Mouse (Mus musculus): ENCODE results near the gene Sema4b. TPM values are rescaled to one million over a fixed set of nuclear protein-coding genes. Genes with fewer than 3 reads are reported as not detected.

Sema4b gene
- polyA plus RNA-seq, 1 experiment from 2014 or later, result 10.7 TPM

GRCm38 (mm10) chr7:80186021-80186420 is 620 bp upstream of the Sema4b start:
- Histone ChIP-seq H3K4me1 (replicated peaks) (peaks cover 58% of the 10 kb centered on the region), H3K4me3 (peak overlapping the region; percentile 55), H3K9ac (peak overlapping the region; percentile 71), H3K27me3 (replicated peaks) (no peaks in the 10 kb centered on the region; the same call in 1 of the 2 replicates), H3K9me3 (replicated peaks) (no peaks in the 10 kb centered on the region), H3K27ac (ENCODE audit: poor library complexity, severe bottlenecking) (peak overlapping the region; percentile 98), H3K4me2 (peak overlapping the region; percentile 72), H3K36me3 (no peaks in the 10 kb centered on the region)
- 5% methylated on average over 8 of the region's 8 CpGs for WGBS
- ATAC-seq (ENCODE audit: insufficient number of reproducible peaks, low FRiP score), result peak; percentile 76

- ATAC-seq (ENCODE audit: insufficient number of reproducible peaks, low FRiP score), result no peak
- Histone ChIP-seq H3K9ac (peak overlapping the region; percentile 71), H3K27me3 (replicated peaks) (no peaks in the 10 kb centered on the region; the same call in 1 of the 2 replicates), H3K4me1 (replicated peaks) (peaks cover 65% of the 10 kb centered on the region), H3K4me3 (peak overlapping the region; percentile 55), H3K27ac (ENCODE audit: poor library complexity, severe bottlenecking) (peak overlapping the region; percentile 98; the same call in 1 of the 2 replicates), H3K36me3 (no peaks in the 10 kb centered on the region), H3K9me3 (replicated peaks) (no peaks in the 10 kb centered on the region), H3K4me2 (peak overlapping the region; percentile 72)
- 73% methylated on average over 12 of the region's 12 CpGs for WGBS
Measured at GRCm38 (mm10) chr7:80187501-80187900, 860 bp downstream of the Sema4b start.

- Histone ChIP-seq H3K4me1 (replicated peaks) (peaks cover 70% of the 10 kb centered on the region), H3K27me3 (replicated peaks) (no peaks in the 10 kb centered on the region; the same call in 1 of the 2 replicates), H3K4me3 (no peak overlapping the region), H3K9ac (no peak overlapping the region), H3K4me2 (no peak overlapping the region), H3K27ac (ENCODE audit: poor library complexity, severe bottlenecking) (no peak overlapping the region), H3K36me3 (no peaks in the 10 kb centered on the region), H3K9me3 (replicated peaks) (no peaks in the 10 kb centered on the region)
- 87% methylated on average over 2 of the region's 2 CpGs for WGBS
- no peak for ATAC-seq (ENCODE audit: insufficient number of reproducible peaks, low FRiP score)
Measured at GRCm38 (mm10) chr7:80188579-80189125, 2.0 kb downstream of the Sema4b start.

GRCm38 (mm10) chr7:80189147-80189933 is 2.7 kb downstream of the Sema4b start:
- no peak overlapping the region for H3K9ac ChIP-seq
- no peak overlapping the region for H3K4me2 ChIP-seq
- H3K4me1 ChIP-seq (replicated peaks), result peaks cover 74% of the 10 kb centered on the region
- H3K27me3 ChIP-seq (replicated peaks), result no peaks in the 10 kb centered on the region; the same call in 1 of the 2 replicates
- H3K4me3 ChIP-seq, result no peak overlapping the region
- no peak for ATAC-seq (ENCODE audit: insufficient number of reproducible peaks, low FRiP score)
- H3K36me3 ChIP-seq, result no peaks in the 10 kb centered on the region
- H3K9me3 ChIP-seq (replicated peaks), result no peaks in the 10 kb centered on the region
- WGBS, result 63% methylated on average over 11 of the region's 11 CpGs
- no peak overlapping the region for H3K27ac ChIP-seq (ENCODE audit: poor library complexity, severe bottlenecking)

- peaks cover 55% of the 10 kb centered on the region for H3K4me1 ChIP-seq (replicated peaks)
- no peaks in the 10 kb centered on the region; the same call in 1 of the 2 replicates for H3K27me3 ChIP-seq (replicated peaks)
- H3K36me3 ChIP-seq, result no peaks in the 10 kb centered on the region
- no peaks in the 10 kb centered on the region for H3K9me3 ChIP-seq (replicated peaks)
- no peak for ATAC-seq (ENCODE audit: insufficient number of reproducible peaks, low FRiP score)
- no peak overlapping the region for H3K4me3 ChIP-seq
- peak overlapping the region; percentile 81; the same call in 1 of the 2 replicates for H3K27ac ChIP-seq (ENCODE audit: poor library complexity, severe bottlenecking)
- H3K9ac ChIP-seq, result peak overlapping the region; percentile 51
- H3K4me2 ChIP-seq, result no peak overlapping the region
- 55% methylated on average over 5 of the region's 5 CpGs for WGBS
Measured at GRCm38 (mm10) chr7:80191455-80191854, 4.8 kb downstream of the Sema4b start.

- WGBS, result 15% methylated on average over 16 of the region's 16 CpGs
- Histone ChIP-seq H3K27me3 (replicated peaks) (no peaks in the 10 kb centered on the region; the same call in 1 of the 2 replicates), H3K9me3 (replicated peaks) (no peaks in the 10 kb centered on the region), H3K36me3 (no peaks in the 10 kb centered on the region), H3K4me1 (replicated peaks) (peaks cover 50% of the 10 kb centered on the region), H3K27ac (ENCODE audit: poor library complexity, severe bottlenecking) (peak overlapping the region; percentile 81), H3K4me2 (peak overlapping the region; percentile 65), H3K4me3 (peak overlapping the region; percentile 28), H3K9ac (peak overlapping the region; percentile 51)
- ATAC-seq (ENCODE audit: insufficient number of reproducible peaks, low FRiP score), result peak; percentile 91
Measured at GRCm38 (mm10) chr7:80192226-80193061, 5.8 kb downstream of the Sema4b start.

- no peaks in the 10 kb centered on the region; the same call in 1 of the 2 replicates for H3K27me3 ChIP-seq (replicated peaks)
- H3K36me3 ChIP-seq, result no peaks in the 10 kb centered on the region
- no peak overlapping the region for H3K9ac ChIP-seq
- H3K27ac ChIP-seq (ENCODE audit: poor library complexity, severe bottlenecking), result no peak overlapping the region
- ATAC-seq (ENCODE audit: insufficient number of reproducible peaks, low FRiP score), result no peak
- H3K4me1 ChIP-seq (replicated peaks), result peaks cover 48% of the 10 kb centered on the region
- H3K9me3 ChIP-seq (replicated peaks), result no peaks in the 10 kb centered on the region
- no peak overlapping the region for H3K4me2 ChIP-seq
- 75% methylated on average over 13 of the region's 13 CpGs for WGBS
- H3K4me3 ChIP-seq, result no peak overlapping the region
Measured at GRCm38 (mm10) chr7:80193941-80194739, 7.5 kb downstream of the Sema4b start.

- H3K4me1 ChIP-seq (replicated peaks), result peaks cover 50% of the 10 kb centered on the region
- no peak for ATAC-seq (ENCODE audit: insufficient number of reproducible peaks, low FRiP score)
Measured at GRCm38 (mm10) chr7:80195146-80195545, 8.5 kb downstream of the Sema4b start.

GRCm38 (mm10) chr7:80195576-80196263 is 9.1 kb downstream of the Sema4b start:
- peaks cover 45% of the 10 kb centered on the region for H3K4me1 ChIP-seq (replicated peaks)
- H3K9ac ChIP-seq, result no peak overlapping the region
- no peak for ATAC-seq (ENCODE audit: insufficient number of reproducible peaks, low FRiP score)
- H3K9me3 ChIP-seq (replicated peaks), result no peaks in the 10 kb centered on the region
- 85% methylated on average over 10 of the region's 11 CpGs for WGBS
- no peaks in the 10 kb centered on the region; the same call in 1 of the 2 replicates for H3K27me3 ChIP-seq (replicated peaks)
- H3K4me2 ChIP-seq, result no peak overlapping the region
- H3K27ac ChIP-seq (ENCODE audit: poor library complexity, severe bottlenecking), result no peak overlapping the region
- no peak overlapping the region for H3K4me3 ChIP-seq
- H3K36me3 ChIP-seq, result no peaks in the 10 kb centered on the region

More at GRCm38 (mm10) chr7:80195146-80195545, 8.5 kb downstream of the Sema4b start:
- no peak overlapping the region for H3K27ac ChIP-seq (ENCODE audit: poor library complexity, severe bottlenecking)
- no peak overlapping the region for H3K9ac ChIP-seq
- no peaks in the 10 kb centered on the region; the same call in 1 of the 2 replicates for H3K27me3 ChIP-seq (replicated peaks)
- no peak overlapping the region for H3K4me3 ChIP-seq
- WGBS, result 86% methylated on average over 5 of the region's 5 CpGs
- H3K36me3 ChIP-seq, result no peaks in the 10 kb centered on the region
- no peak overlapping the region for H3K4me2 ChIP-seq
- H3K9me3 ChIP-seq (replicated peaks), result no peaks in the 10 kb centered on the region

GRCm38 (mm10) chr7:80197371-80197770 is 10.7 kb downstream of the Sema4b start:
- Histone ChIP-seq H3K4me2 (peak overlapping the region; percentile 85), H3K9ac (peak overlapping the region; percentile 80; the same call in 1 of the 2 replicates), H3K27me3 (replicated peaks) (no peaks in the 10 kb centered on the region), H3K4me3 (no peak overlapping the region), H3K9me3 (replicated peaks) (no peaks in the 10 kb centered on the region), H3K4me1 (replicated peaks) (peaks cover 37% of the 10 kb centered on the region), H3K36me3 (0 out of 2 replicates have a peak, but pooled peaks cover 3% of the 10 kb centered on the region), H3K27ac (ENCODE audit: poor library complexity, severe bottlenecking) (0 out of 2 replicates have a peak overlapping the region, but pooled peaks have one; percentile 74)
- ATAC-seq (ENCODE audit: insufficient number of reproducible peaks, low FRiP score), result no peak
- WGBS, result 33% methylated on average over 4 of the region's 4 CpGs
